Mouse (Mus musculus) cortical plate, adult 2 months (tissue): ENCODE measurements at regions not wholly inside any gene's neighbourhood (a gene's known extent, or its start where the extent isn't known, plus 50 kb on each side); places are given as distances from the start of the nearest gene placed in this dataset.

Experiments
- H3K27ac ChIP-seq: fragments of 200-500 bp; 2 replicates; pipeline ENCODE4 v1.5.1; 2012; ENCODE audit warnings: low read length, control low read depth, inconsistent platforms; ENCODE audit not compliant: insufficient read depth
- H3K4me1 ChIP-seq: fragments of 200-500 bp; 2 replicates; pipeline ENCODE4 v1.6.1; 2011; ENCODE audit warnings: low read length; ENCODE audit not compliant: control insufficient read depth, insufficient read depth
- H3K4me3 ChIP-seq: fragments of 200-500 bp; 2 replicates; pipeline ENCODE4 v1.5.1; 2011; ENCODE audit warnings: mild to moderate bottlenecking, low read length, control low read depth; ENCODE audit not compliant: insufficient read depth
- CTCF ChIP-seq: fragments of 200-500 bp; IDR thresholded peaks from 2 replicates; pipeline ENCODE4 v1.5.1; 2011; ENCODE audit warnings: mild to moderate bottlenecking, control low read depth, low read length; ENCODE audit not compliant: insufficient read depth; ENCODE audit errors: extremely low read depth
- POLR2A ChIP-seq: fragments of 200-500 bp; IDR thresholded peaks from 2 replicates; pipeline ENCODE4 v1.6.1; 2011; ENCODE audit warnings: mild to moderate bottlenecking, low read length, control low read depth; ENCODE audit not compliant: insufficient read depth; ENCODE audit errors: extremely low read depth

- Histone ChIP-seq H3K27ac (no peak overlapping the region), H3K4me1 (no peaks in the 10 kb centered on the region), H3K4me3 (no peak overlapping the region)
- TF ChIP-seq POLR2A (no peak), CTCF (peak; percentile 52; the same call in 1 of the 2 replicates)
Measured at GRCm38 (mm10) chr2:103848923-103849700, 51.7 kb upstream of the Caprin1 start.

- no peak for TF ChIP-seq POLR2A
- no peak for TF ChIP-seq CTCF
- H3K27ac ChIP-seq = no peak overlapping the region
- no peak overlapping the region for H3K4me3 ChIP-seq
- no peaks in the 10 kb centered on the region for H3K4me1 ChIP-seq
Measured at GRCm38 (mm10) chr2:103849766-103850530, 52.5 kb upstream of the Caprin1 start.

- TF ChIP-seq POLR2A (no peak), CTCF (no peak)
- no peak overlapping the region for H3K4me3 ChIP-seq
- H3K4me1 ChIP-seq = no peaks in the 10 kb centered on the region
- no peak overlapping the region for H3K27ac ChIP-seq
Measured at GRCm38 (mm10) chr2:103850531-103850816, 53.0 kb upstream of the Caprin1 start.

GRCm38 (mm10) chr2:103851171-103851570 is 53.7 kb upstream of the Caprin1 start:
- no peak for TF ChIP-seq POLR2A
- TF ChIP-seq CTCF = no peak
- Histone ChIP-seq H3K27ac (no peak overlapping the region), H3K4me1 (no peaks in the 10 kb centered on the region), H3K4me3 (no peak overlapping the region)

GRCm38 (mm10) chr2:103861226-103861625 is 63.8 kb upstream of the Caprin1 start:
- H3K27ac ChIP-seq = no peak overlapping the region
- H3K4me1 ChIP-seq = no peaks in the 10 kb centered on the region
- H3K4me3 ChIP-seq = no peak overlapping the region
- no peak for TF ChIP-seq CTCF
- no peak for TF ChIP-seq POLR2A

GRCm38 (mm10) chr2:103864254-103864653 is 66.8 kb upstream of the Caprin1 start:
- H3K27ac ChIP-seq = no peak overlapping the region
- no peaks in the 10 kb centered on the region for H3K4me1 ChIP-seq
- no peak for TF ChIP-seq CTCF
- no peak for TF ChIP-seq POLR2A
- H3K4me3 ChIP-seq = no peak overlapping the region

- Histone ChIP-seq H3K4me1 (no peaks in the 10 kb centered on the region), H3K27ac (no peak overlapping the region), H3K4me3 (no peak overlapping the region)
- no peak for TF ChIP-seq POLR2A
- peak; percentile 58 for TF ChIP-seq CTCF
Measured at GRCm38 (mm10) chr2:103865319-103866171, 68.1 kb upstream of the Caprin1 start.

GRCm38 (mm10) chr2:103867241-103867957 is 70.0 kb upstream of the Caprin1 start:
- no peak for TF ChIP-seq CTCF
- TF ChIP-seq POLR2A = no peak
- H3K4me3 ChIP-seq = no peak overlapping the region
- no peak overlapping the region for H3K27ac ChIP-seq
- H3K4me1 ChIP-seq = no peaks in the 10 kb centered on the region

- TF ChIP-seq POLR2A (no peak), CTCF (no peak)
- Histone ChIP-seq H3K4me1 (no peaks in the 10 kb centered on the region), H3K27ac (no peak overlapping the region), H3K4me3 (no peak overlapping the region)
Measured at GRCm38 (mm10) chr2:103867958-103868330, 70.5 kb upstream of the Caprin1 start.
